Mouse (Mus musculus) limb, embryonic 15.5 days (tissue): ENCODE data around the gene Ech1. TPM values are rescaled to one million over a fixed set of nuclear protein-coding genes. Genes with fewer than 3 reads are reported as not detected.

Experiments
- ATAC-seq: fragments of 200-750 bp; cut with Nextera tagmentation; 2 replicates; pipeline ENCODE4 v1.8.0; 2017; ENCODE audit warnings: low read depth, moderate TSS enrichment; ENCODE audit not compliant: insufficient number of reproducible peaks, low FRiP score, low TSS enrichment
- H3K27ac ChIP-seq: fragments of 300-500 bp; sonication (generic); 2 replicates; pipeline ENCODE4 v1.5.1; 2015; ENCODE audit warnings: moderate library complexity, mild to moderate bottlenecking, inconsistent platforms
- H3K27me3 ChIP-seq: fragments of 300-500 bp; sonication (generic); 2 replicates; pipeline ENCODE4 v1.6.1; 2015; ENCODE audit warnings: inconsistent platforms
- H3K36me3 ChIP-seq: fragments of 300-500 bp; sonication (generic); 2 replicates; pipeline ENCODE4 v1.6.1; 2015; ENCODE audit warnings: inconsistent platforms
- H3K4me1 ChIP-seq: fragments of 300-500 bp; sonication (generic); 2 replicates; pipeline ENCODE4 v1.6.1; 2015; ENCODE audit warnings: inconsistent platforms
- H3K4me2 ChIP-seq: fragments of 300-500 bp; sonication (generic); 2 replicates; pipeline ENCODE4 v1.6.1; 2015; ENCODE audit warnings: mild to moderate bottlenecking, inconsistent platforms
- H3K4me3 ChIP-seq: fragments of 300-500 bp; sonication (generic); 2 replicates; pipeline ENCODE4 v1.5.1; 2015; ENCODE audit warnings: mild to moderate bottlenecking, inconsistent platforms
- H3K9ac ChIP-seq: fragments of 300-500 bp; sonication (generic); 2 replicates; pipeline ENCODE4 v1.6.1; 2015; ENCODE audit warnings: inconsistent platforms
- H3K9me3 ChIP-seq: fragments of 300-500 bp; sonication (generic); 2 replicates; pipeline ENCODE4 v1.6.1; 2016; ENCODE audit warnings: inconsistent platforms
- WGBS: fragments of 180-500 bp; shearing (Covaris S2); methylation state at CpG from one replicate; pipeline ENCODE4 v1.1.7; 2015; 5-methylcytosine and 5-hydroxymethylcytosine counted together
- polyA plus RNA-seq: library from polyadenylated mRNA; unstranded; fragments of >200 nt; fragmentation: Nextera tagmentation; extraction: Ambion mirVana; gene quantifications from 2 replicates; pipeline ENCODE4 v1.2.1, GENCODE M21; 2015

Ech1 gene
- polyA plus RNA-seq, 1 experiment from 2014 or later = 217 TPM

GRCm38 (mm10) chr7:28815230-28815629 is 9.8 kb upstream of the Ech1 start:
- H3K9ac ChIP-seq = no peak overlapping the region
- WGBS = 87% methylated on average over 9 of the region's 9 CpGs
- no peak for ATAC-seq
- H3K36me3 ChIP-seq = peaks cover 79% of the 10 kb centered on the region
- no peak overlapping the region for H3K4me3 ChIP-seq
- H3K9me3 ChIP-seq = no peaks in the 10 kb centered on the region
- H3K4me2 ChIP-seq = no peak overlapping the region
- H3K27ac ChIP-seq = no peak overlapping the region
- H3K27me3 ChIP-seq = no peaks in the 10 kb centered on the region
- peaks cover 48% of the 10 kb centered on the region for H3K4me1 ChIP-seq

DNA sequence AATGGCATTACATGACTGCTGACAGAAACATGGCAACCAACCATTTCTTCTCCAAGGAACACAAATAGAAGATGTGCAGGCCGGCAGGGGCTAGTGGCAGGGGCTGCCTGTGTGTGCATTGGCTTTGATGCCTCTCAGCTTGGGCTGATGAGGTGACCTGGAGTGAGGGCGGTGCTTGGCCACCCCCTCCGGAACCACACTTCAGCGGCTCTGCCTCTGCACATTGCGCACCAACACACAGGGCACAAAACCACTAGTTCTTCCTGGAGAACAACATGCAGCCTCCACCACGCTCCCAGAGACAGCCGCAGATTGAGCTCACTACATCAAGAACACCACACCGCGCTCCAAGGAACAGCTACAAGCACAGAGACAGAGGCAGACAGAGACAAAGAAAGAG is 8.8 kb upstream of the Ech1 start:
- peaks cover 52% of the 10 kb centered on the region for H3K4me1 ChIP-seq
- WGBS = 83% methylated on average over 9 of the region's 9 CpGs
- H3K36me3 ChIP-seq = peaks cover 89% of the 10 kb centered on the region
- H3K9ac ChIP-seq = no peak overlapping the region
- H3K27ac ChIP-seq = no peak overlapping the region
- H3K27me3 ChIP-seq = no peaks in the 10 kb centered on the region
- no peak overlapping the region for H3K4me3 ChIP-seq
- H3K4me2 ChIP-seq = no peak overlapping the region
- ATAC-seq = no peak
- H3K9me3 ChIP-seq = no peaks in the 10 kb centered on the region

- no peak for ATAC-seq
- Histone ChIP-seq H3K36me3 (peaks cover 96% of the 10 kb centered on the region), H3K4me1 (peaks cover 54% of the 10 kb centered on the region)
These were observed 8.1 kb upstream of the Ech1 start for GRCm38 (mm10) chr7:28816920-28817319.

GRCm38 (mm10) chr7:28817524-28817923 is 7.5 kb upstream of the Ech1 start:
- Histone ChIP-seq H3K36me3 (peaks cover 97% of the 10 kb centered on the region), H3K4me1 (peaks cover 48% of the 10 kb centered on the region), H3K4me2 (no peak overlapping the region), H3K9me3 (no peaks in the 10 kb centered on the region), H3K27me3 (no peaks in the 10 kb centered on the region), H3K4me3 (no peak overlapping the region), H3K27ac (no peak overlapping the region), H3K9ac (no peak overlapping the region)
- WGBS = 71% methylated on average over 6 of the region's 6 CpGs
- ATAC-seq = no peak

More at GRCm38 (mm10) chr7:28816920-28817319, 8.1 kb upstream of the Ech1 start:
- no peaks in the 10 kb centered on the region for H3K9me3 ChIP-seq
- 92% methylated on average over 10 of the region's 10 CpGs for WGBS
- H3K9ac ChIP-seq = no peak overlapping the region
- no peak overlapping the region for H3K4me3 ChIP-seq
- H3K4me2 ChIP-seq = no peak overlapping the region
- H3K27ac ChIP-seq = no peak overlapping the region
- no peaks in the 10 kb centered on the region for H3K27me3 ChIP-seq

GRCm38 (mm10) chr7:28817957-28818356 is 7.1 kb upstream of the Ech1 start:
- Histone ChIP-seq H3K4me1 (peaks cover 44% of the 10 kb centered on the region), H3K9me3 (no peaks in the 10 kb centered on the region), H3K9ac (no peak overlapping the region), H3K4me3 (no peak overlapping the region), H3K27me3 (no peaks in the 10 kb centered on the region), H3K36me3 (peaks cover 98% of the 10 kb centered on the region), H3K4me2 (no peak overlapping the region), H3K27ac (no peak overlapping the region)
- ATAC-seq = no peak
- 71% methylated on average over 4 of the region's 4 CpGs for WGBS

GRCm38 (mm10) chr7:28818436-28818835 is 6.6 kb upstream of the Ech1 start:
- Histone ChIP-seq H3K9ac (no peak overlapping the region), H3K4me2 (no peak overlapping the region), H3K4me1 (peaks cover 41% of the 10 kb centered on the region), H3K27ac (no peak overlapping the region), H3K4me3 (no peak overlapping the region), H3K27me3 (no peaks in the 10 kb centered on the region), H3K36me3 (peaks cover 96% of the 10 kb centered on the region), H3K9me3 (no peaks in the 10 kb centered on the region)
- ATAC-seq = no peak
- WGBS = 86% methylated on average over 18 of the region's 18 CpGs

GRCm38 (mm10) chr7:28818861-28819452 is 6.1 kb upstream of the Ech1 start:
- Histone ChIP-seq H3K27ac (no peak overlapping the region), H3K27me3 (no peaks in the 10 kb centered on the region), H3K4me2 (no peak overlapping the region), H3K4me3 (no peak overlapping the region), H3K9ac (no peak overlapping the region), H3K9me3 (no peaks in the 10 kb centered on the region), H3K4me1 (peaks cover 37% of the 10 kb centered on the region), H3K36me3 (peaks cover 91% of the 10 kb centered on the region)
- 87% methylated on average over 4 of the region's 4 CpGs for WGBS
- no peak for ATAC-seq

- Histone ChIP-seq H3K9me3 (no peaks in the 10 kb centered on the region), H3K4me3 (no peak overlapping the region), H3K27me3 (no peaks in the 10 kb centered on the region), H3K36me3 (peaks cover 85% of the 10 kb centered on the region), H3K27ac (no peak overlapping the region; the same call in 1 of the 2 replicates), H3K9ac (no peak overlapping the region), H3K4me1 (peaks cover 37% of the 10 kb centered on the region), H3K4me2 (no peak overlapping the region)
- WGBS = 82% methylated on average over 4 of the region's 4 CpGs
- no peak for ATAC-seq
These were observed 5.4 kb upstream of the Ech1 start for GRCm38 (mm10) chr7:28819571-28819970.

DNA sequence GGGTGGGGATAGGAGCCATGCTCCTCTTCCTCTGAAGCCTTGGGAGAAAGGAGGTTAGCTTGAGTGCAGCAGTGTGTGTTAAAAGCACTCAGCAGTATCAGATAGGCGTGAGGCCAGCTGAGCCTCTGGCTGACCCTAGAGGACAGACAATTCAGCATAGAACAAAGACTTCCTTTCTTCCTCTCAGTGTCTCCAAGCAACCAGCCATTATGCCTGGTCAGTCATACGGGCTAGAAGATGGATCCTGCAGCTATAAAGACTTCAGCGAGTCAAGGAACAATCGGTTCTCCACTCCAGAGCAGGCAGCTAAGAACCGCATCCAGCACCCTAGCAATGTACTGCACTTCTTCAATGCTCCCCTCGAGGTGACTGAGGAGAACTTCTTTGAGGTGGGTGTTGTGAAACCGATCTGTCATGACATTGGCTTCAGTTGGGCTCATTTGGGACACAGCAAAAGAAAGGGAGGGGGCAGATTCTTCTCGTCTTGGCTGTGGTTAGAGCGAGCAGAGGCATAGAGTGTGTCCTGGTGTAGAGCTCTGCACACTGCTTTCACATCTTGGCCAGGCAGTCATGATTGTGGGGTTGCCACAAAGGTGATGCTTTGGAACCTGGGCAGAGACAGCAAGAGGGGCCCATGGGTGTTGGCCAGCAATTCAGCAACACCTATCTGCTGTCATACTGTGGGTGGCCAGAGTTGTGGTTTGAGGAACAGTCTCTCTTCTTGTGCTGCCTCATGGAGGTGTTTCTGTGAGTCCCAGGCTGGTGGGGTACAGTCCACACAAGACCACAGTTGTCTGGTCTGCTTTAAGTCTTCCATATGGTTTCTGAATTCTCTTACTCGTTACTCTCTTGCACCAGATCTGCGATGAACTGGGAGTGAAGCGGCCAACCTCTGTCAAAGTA is 4.4 kb upstream of the Ech1 start:
- ATAC-seq = no peak
- peaks cover 75% of the 10 kb centered on the region for H3K36me3 ChIP-seq
- 77% methylated on average over 12 of the region's 12 CpGs for WGBS
- H3K9me3 ChIP-seq = no peaks in the 10 kb centered on the region
- H3K4me1 ChIP-seq = peaks cover 36% of the 10 kb centered on the region
- H3K9ac ChIP-seq = no peak overlapping the region
- H3K4me2 ChIP-seq = no peak overlapping the region
- H3K27me3 ChIP-seq = no peaks in the 10 kb centered on the region
- H3K4me3 ChIP-seq = no peak overlapping the region
- peak overlapping the region; percentile 50 for H3K27ac ChIP-seq

GRCm38 (mm10) chr7:28821261-28821831 is 3.7 kb upstream of the Ech1 start:
- Histone ChIP-seq H3K36me3 (peaks cover 67% of the 10 kb centered on the region), H3K4me3 (no peak overlapping the region), H3K9me3 (no peaks in the 10 kb centered on the region), H3K27me3 (no peaks in the 10 kb centered on the region), H3K4me2 (no peak overlapping the region), H3K27ac (peak overlapping the region; percentile 50; the same call in 1 of the 2 replicates), H3K9ac (no peak overlapping the region), H3K4me1 (peaks cover 36% of the 10 kb centered on the region)
- 75% methylated on average over 10 of the region's 10 CpGs for WGBS
- no peak for ATAC-seq

DNA sequence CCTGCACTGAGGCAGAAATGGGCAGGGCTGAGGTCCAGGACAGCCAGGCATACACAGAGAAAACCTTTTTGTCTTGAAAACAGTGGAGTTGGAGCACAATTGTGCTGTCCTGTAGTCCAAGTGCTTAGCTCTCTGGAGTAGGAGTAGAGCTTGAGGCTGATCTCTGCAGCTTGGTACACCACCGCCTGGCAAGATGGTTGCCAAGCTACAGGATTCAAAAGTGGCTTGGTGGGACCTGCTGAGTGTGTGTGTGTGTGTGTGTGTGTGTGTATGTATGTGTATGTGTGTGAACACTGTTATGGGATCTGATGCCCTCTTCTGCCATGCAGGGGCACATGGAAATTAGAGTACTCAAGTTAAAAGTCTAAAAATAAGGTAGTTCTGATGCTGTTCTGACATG is 2.5 kb upstream of the Ech1 start:
- Histone ChIP-seq H3K4me1 (peaks cover 34% of the 10 kb centered on the region), H3K36me3 (peaks cover 55% of the 10 kb centered on the region), H3K27me3 (no peaks in the 10 kb centered on the region), H3K9ac (no peak overlapping the region), H3K4me3 (no peak overlapping the region), H3K4me2 (no peak overlapping the region), H3K9me3 (no peaks in the 10 kb centered on the region), H3K27ac (peak overlapping the region; percentile 92)
- no peak for ATAC-seq
- 71% methylated on average over 1 of the region's 1 CpGs for WGBS
